In genomic region chr9:55067260-55067964, GRCm38 (mm10) we compare ENCODE assay signal across 9 mouse cellular contexts. TPM values are rescaled to one million over a fixed set of nuclear protein-coding genes. Genes with fewer than 3 reads are reported as not detected.
DNase-seq lines count a peak whose midpoint lies in the region; ATAC-seq lines count a peak whose summit lies in the region.
"Had no signal": no experiment of that assay in that cellular context is flagged by ENCODE, and none has a peak within 500 bp of the region (broad histone marks: within the 10 kb centered on the region; RNA-seq: fewer than 3 reads in every experiment).

No protein-coding gene starts in this region.

- H3K36me3 ChIP-seq in midbrain, embryonic 15.5 days (replicated peaks) = no peaks in the 10 kb centered on the region
- H3K36me3 ChIP-seq in kidney, embryonic 14.5 days (ENCODE audit: control insufficient read depth, insufficient read depth, low read length) = no peaks in the 10 kb centered on the region
- H3K36me3 ChIP-seq: liver, embryonic 15.5 days had no signal

- no peaks in the 10 kb centered on the region for H3K27me3 ChIP-seq in midbrain, embryonic 15.5 days (replicated peaks)
- H3K27me3 ChIP-seq in kidney, embryonic 14.5 days (ENCODE audit: control insufficient read depth, insufficient read depth, low read length) = no peaks in the 10 kb centered on the region
- H3K27me3 ChIP-seq: liver, embryonic 15.5 days had no signal

- DNase-seq in cerebellum, adult 11-12 months = peak; percentile 67
- no peak for DNase-seq in cerebellum, adult 11 months
- DNase-seq in cerebellum, postnatal 25 days = peak; percentile 46 to 54
- DNase-seq in frontal cortex, postnatal 14 days (ENCODE audit: low spot score in 2 of 2) = peak; percentile 8 to 15
- DNase-seq in urinary bladder, postnatal 10 days (ENCODE audit: low spot score) = no peak
- no peak for DNase-seq in lung, postnatal 14 days

- H3K27ac ChIP-seq in midbrain, embryonic 15.5 days = no peak overlapping the region
- no peak overlapping the region for H3K27ac ChIP-seq in kidney, embryonic 14.5 days (ENCODE audit: low read depth, low read length)
- H3K27ac ChIP-seq: liver, embryonic 15.5 days had no signal

- H3K4me1 ChIP-seq in midbrain, embryonic 15.5 days = peaks cover 18% of the 10 kb centered on the region
- H3K4me1 ChIP-seq in kidney, embryonic 14.5 days (ENCODE audit: control insufficient read depth, insufficient read depth, low read length) = no peaks in the 10 kb centered on the region
- H3K4me1 ChIP-seq: liver, embryonic 15.5 days had no signal

- H3K4me3 ChIP-seq in midbrain, embryonic 15.5 days = no peak overlapping the region
- no peak overlapping the region for H3K4me3 ChIP-seq in kidney, embryonic 14.5 days (ENCODE audit: low read length)
- H3K4me3 ChIP-seq: liver, embryonic 15.5 days had no signal

- WGBS in midbrain, embryonic 15.5 days = 4% methylated on average over 8 of the region's 8 CpGs
- 40% methylated on average over 8 of the region's 8 CpGs for WGBS in kidney, embryonic 14.5 days

- ATAC-seq in midbrain, embryonic 15.5 days (replicated peaks) = peak; percentile 94
- ATAC-seq in kidney, embryonic 14.5 days (ENCODE audit: low FRiP score, low TSS enrichment) = no peak

- no peak overlapping the region for H3K4me2 ChIP-seq in midbrain, embryonic 15.5 days
- H3K4me2 ChIP-seq in kidney, embryonic 14.5 days (replicated peaks; ENCODE audit: low read depth, low read length) = no peak overlapping the region
- H3K4me2 ChIP-seq: liver, embryonic 15.5 days had no signal

- no peaks in the 10 kb centered on the region for H3K9me3 ChIP-seq in midbrain, embryonic 15.5 days
- H3K9me3 ChIP-seq in kidney, embryonic 14.5 days (ENCODE audit: control insufficient read depth, low read length) = no peaks in the 10 kb centered on the region
- H3K9me3 ChIP-seq: liver, embryonic 15.5 days had no signal

- H3K9ac ChIP-seq in midbrain, embryonic 15.5 days = no peak overlapping the region
- no peak overlapping the region for H3K9ac ChIP-seq in kidney, embryonic 14.5 days (ENCODE audit: low read depth, low read length)
- H3K9ac ChIP-seq: liver, embryonic 15.5 days had no signal

RNA-seq across cellular contexts. Expression of gene Chrnb4, which starts 18.8 kb away (rescaled TPM):
- 1.4 and 2.1 TPM in 2 replicates for polyA plus RNA-seq in midbrain, embryonic 15.5 days (2015; fragmentation: Nextera tagmentation; extraction: Ambion mirVana)
- polyA plus RNA-seq in kidney, embryonic 14.5 days (2014; fragmentation: Nextera tagmentation; extraction: Ambion mirVana) = 0.77 and 1.6 TPM in 2 replicates
- polyA plus RNA-seq: liver, embryonic 15.5 days had no signal

RNA-seq across cellular contexts. Expression of gene Chrna3, which starts 41.0 kb away (rescaled TPM):
- polyA plus RNA-seq in midbrain, embryonic 15.5 days (2015; fragmentation: Nextera tagmentation; extraction: Ambion mirVana) = 15.1 and 16.2 TPM in 2 replicates
- polyA plus RNA-seq in kidney, embryonic 14.5 days (2014; fragmentation: Nextera tagmentation; extraction: Ambion mirVana) = 0.14 and 0.15 TPM in 2 replicates
- polyA plus RNA-seq: liver, embryonic 15.5 days had no signal

Comparison
In these comparisons a context has a peak if more than half of its experiments do, and no peak if none do; other contexts are left out.
1. DNase-seq: peak in cerebellum, adult 11-12 months (single experiment), cerebellum, postnatal 25 days (2 of 2) and frontal cortex, postnatal 14 days (2 of 2); none in cerebellum, adult 11 months (single experiment), urinary bladder, postnatal 10 days (single experiment) and lung, postnatal 14 days (single experiment).
2. RNA of gene Chrna3, which starts 41.0 kb away (polyA plus RNA-seq): 15.1 to 16.2 TPM in midbrain, embryonic 15.5 days; 0.14 to 0.15 TPM in kidney, embryonic 14.5 days; every median in the first group is over 10 times any median in the second.